Mouse (Mus musculus) forebrain, embryonic 11.5 days (tissue): Measurements from ENCODE around the gene Mcrs1. TPM values are rescaled to one million over a fixed set of nuclear protein-coding genes. Genes with fewer than 3 reads are reported as not detected.

ENCODE experiments used
- ATAC-seq: fragments of 200-750 bp; cut with Nextera tagmentation; replicated peaks from 2 replicates; pipeline ENCODE4 v1.8.0; 2017; ENCODE audit warnings: moderate TSS enrichment; ENCODE audit not compliant: low FRiP score
- DNase-seq: peaks from one replicate; pipeline ENCODE4 v3.0.0-alpha.2; 2017; ENCODE audit warnings: low spot score
- H3K27ac ChIP-seq: fragments of 300-500 bp; sonication (generic); 2 replicates; pipeline ENCODE4 v1.5.1; 2014; ENCODE audit warnings: low read depth, low read length
- H3K27me3 ChIP-seq: fragments of 300-500 bp; sonication (generic); 2 replicates; pipeline ENCODE4 v1.6.1; 2014; ENCODE audit warnings: mild to moderate bottlenecking, low read length, mixed read lengths; ENCODE audit not compliant: control insufficient read depth, insufficient read depth
- H3K36me3 ChIP-seq: fragments of 300-500 bp; sonication (generic); 2 replicates; pipeline ENCODE4 v1.6.1; 2014; ENCODE audit warnings: mild to moderate bottlenecking, low read length, moderate library complexity, mixed read lengths; ENCODE audit not compliant: control insufficient read depth, insufficient read depth
- H3K4me1 ChIP-seq: fragments of 300-500 bp; sonication (generic); replicated peaks from 2 replicates; pipeline ENCODE4 v1.6.1; 2014; ENCODE audit warnings: low read length, mixed read lengths; ENCODE audit not compliant: control insufficient read depth, insufficient read depth
- H3K4me2 ChIP-seq: fragments of 300-500 bp; sonication (generic); 2 replicates; pipeline ENCODE4 v1.6.1; 2014; ENCODE audit warnings: low read depth, mild to moderate bottlenecking, low read length, moderate library complexity, mixed read lengths; ENCODE audit not compliant: severe bottlenecking
- H3K4me3 ChIP-seq: fragments of 300-500 bp; sonication (generic); 2 replicates; pipeline ENCODE4 v1.5.1; 2014; ENCODE audit warnings: low read depth, low read length
- H3K9ac ChIP-seq: fragments of 300-500 bp; sonication (generic); 2 replicates; pipeline ENCODE4 v1.6.1; 2014; ENCODE audit warnings: low read length
- H3K9me3 ChIP-seq: fragments of 300-500 bp; sonication (generic); 2 replicates; pipeline ENCODE4 v1.6.1; 2016; ENCODE audit warnings: low read length, mixed read lengths; ENCODE audit not compliant: control insufficient read depth
- WGBS: fragments of 180-500 bp; shearing (Covaris S2); extraction: QIAGEN DNeasy Blood & Tissue Kit; methylation state at CpG from one replicate; pipeline ENCODE4 v1.1.7; 2014; 5-methylcytosine and 5-hydroxymethylcytosine counted together
- polyA plus RNA-seq: library from polyadenylated mRNA; unstranded; fragments of >200 nt; fragmentation: Nextera tagmentation; extraction: Ambion mirVana; gene quantifications from 2 replicates; pipeline ENCODE4 v1.2.1, GENCODE M21; 2014

The Mcrs1 gene
- polyA plus RNA-seq, 1 experiment from 2014 or later: 194 TPM

- peaks cover 72% of the 10 kb centered on the region for H3K27me3 ChIP-seq
- peak within 1 kb of the TSS; percentile 30 for H3K4me3 ChIP-seq
- under 1% methylated on average over 54 of the region's 66 CpGs for WGBS
- H3K9me3 ChIP-seq: no peaks in the 10 kb centered on the region
- H3K27ac ChIP-seq: no peak within 1 kb of the TSS
- no peak for DNase-seq
- peak within 1 kb of the TSS; percentile 50 for H3K4me2 ChIP-seq
- peaks cover 21% of the 10 kb centered on the region for H3K4me1 ChIP-seq
- no peaks in the 10 kb centered on the region for H3K36me3 ChIP-seq
- ATAC-seq: 0 out of 2 replicates have a peak, but pooled peaks have one; percentile 21
- no peak within 1 kb of the TSS; the same call in 1 of the 2 replicates for H3K9ac ChIP-seq
Observed at GRCm38 (mm10) chr15:99224208-99224911, 27.4 kb downstream of the Mcrs1 start, which contains the start of gene Kcnh3. Gene Kcnh3, plus strand, starts transcription at chr15:99224861.

- Histone ChIP-seq H3K9me3 (no peaks in the 10 kb centered on the region), H3K36me3 (no peaks in the 10 kb centered on the region), H3K4me2 (peak overlapping the region; percentile 50), H3K9ac (no peak overlapping the region), H3K4me3 (peak overlapping the region; percentile 30), H3K27ac (no peak overlapping the region), H3K27me3 (peaks cover 69% of the 10 kb centered on the region), H3K4me1 (peaks cover 21% of the 10 kb centered on the region)
- DNase-seq (peak; percentile 74), ATAC-seq (no peak)
- WGBS: under 1% methylated on average over 38 of the region's 46 CpGs
Observed at GRCm38 (mm10) chr15:99223585-99224207, 28.1 kb downstream of the Mcrs1 start.

GRCm38 (mm10) chr15:99222794-99223584 is 28.8 kb downstream of the Mcrs1 start:
- H3K4me1 ChIP-seq: peaks cover 21% of the 10 kb centered on the region
- peak overlapping the region; percentile 30 for H3K4me3 ChIP-seq
- peaks cover 67% of the 10 kb centered on the region for H3K27me3 ChIP-seq
- H3K4me2 ChIP-seq: peak overlapping the region; percentile 50
- no peak for ATAC-seq
- H3K9ac ChIP-seq: no peak overlapping the region
- no peaks in the 10 kb centered on the region for H3K36me3 ChIP-seq
- 6% methylated on average over 18 of the region's 18 CpGs for WGBS
- H3K9me3 ChIP-seq: no peaks in the 10 kb centered on the region
- DNase-seq: no peak
- no peak overlapping the region for H3K27ac ChIP-seq

- Histone ChIP-seq H3K27me3 (peaks cover 52% of the 10 kb centered on the region), H3K36me3 (no peaks in the 10 kb centered on the region), H3K4me1 (peaks cover 21% of the 10 kb centered on the region), H3K9ac (no peak overlapping the region), H3K27ac (no peak overlapping the region), H3K4me3 (no peak overlapping the region), H3K4me2 (no peak overlapping the region), H3K9me3 (no peaks in the 10 kb centered on the region)
- ATAC-seq: no peak
- WGBS: 7% methylated on average over 8 of the region's 8 CpGs
- no peak for DNase-seq
Observed at GRCm38 (mm10) chr15:99221315-99221952, 30.3 kb downstream of the Mcrs1 start.

GRCm38 (mm10) chr15:99217630-99218029 is 34.1 kb downstream of the Mcrs1 start:
- peaks cover under 1% of the 10 kb centered on the region; the same call in 1 of the 2 replicates for H3K36me3 ChIP-seq
- no peaks in the 10 kb centered on the region for H3K9me3 ChIP-seq
- H3K27ac ChIP-seq: no peak overlapping the region
- H3K4me3 ChIP-seq: no peak overlapping the region
- ATAC-seq (no peak), DNase-seq (no peak)
- H3K4me2 ChIP-seq: no peak overlapping the region
- peaks cover 15% of the 10 kb centered on the region for H3K27me3 ChIP-seq
- H3K4me1 ChIP-seq: peaks cover 3% of the 10 kb centered on the region; the same call in 1 of the 2 replicates
- no peak overlapping the region for H3K9ac ChIP-seq
- WGBS: 94% methylated on average over 4 of the region's 4 CpGs

GRCm38 (mm10) chr15:99215741-99216463 is 35.9 kb downstream of the Mcrs1 start:
- H3K4me2 ChIP-seq: no peak overlapping the region
- no peak overlapping the region for H3K4me3 ChIP-seq
- peaks cover 6% of the 10 kb centered on the region; the same call in 1 of the 2 replicates for H3K36me3 ChIP-seq
- H3K27me3 ChIP-seq: 0 out of 2 replicates have a peak, but pooled peaks cover 3% of the 10 kb centered on the region
- H3K4me1 ChIP-seq: no peaks in the 10 kb centered on the region
- WGBS: 88% methylated on average over 11 of the region's 11 CpGs
- no peaks in the 10 kb centered on the region for H3K9me3 ChIP-seq
- no peak for ATAC-seq
- no peak for DNase-seq
- no peak overlapping the region for H3K9ac ChIP-seq
- no peak overlapping the region for H3K27ac ChIP-seq

GRCm38 (mm10) chr15:99214941-99215340 is 36.8 kb downstream of the Mcrs1 start:
- DNase-seq: no peak

More at GRCm38 (mm10) chr15:99214941-99215340, 36.8 kb downstream of the Mcrs1 start:
- peaks cover 6% of the 10 kb centered on the region; the same call in 1 of the 2 replicates for H3K36me3 ChIP-seq
- no peak overlapping the region for H3K27ac ChIP-seq
- H3K9me3 ChIP-seq: no peaks in the 10 kb centered on the region
- H3K27me3 ChIP-seq: 0 out of 2 replicates have a peak, but pooled peaks cover 3% of the 10 kb centered on the region
- no peak overlapping the region for H3K4me2 ChIP-seq
- H3K4me3 ChIP-seq: no peak overlapping the region
- H3K4me1 ChIP-seq: no peaks in the 10 kb centered on the region
- 69% methylated on average over 2 of the region's 2 CpGs for WGBS
- ATAC-seq: no peak
- H3K9ac ChIP-seq: no peak overlapping the region
